Mouse (Mus musculus) liver, embryonic 12.5 days (tissue): Measurements from ENCODE around the gene Trnau1ap. TPM values are rescaled to one million over a fixed set of nuclear protein-coding genes. Genes with fewer than 3 reads are reported as not detected.

Experiments
- ATAC-seq: fragments of 200-750 bp; cut with Nextera tagmentation; 2 replicates; pipeline ENCODE4 v1.8.0; 2017; ENCODE audit warnings: moderate number of reproducible peaks, mild to moderate bottlenecking, moderate library complexity
- H3K27ac ChIP-seq: fragments of 300-500 bp; sonication (generic); 2 replicates; pipeline ENCODE4 v1.5.1; 2016; ENCODE audit warnings: mild to moderate bottlenecking
- H3K27me3 ChIP-seq: fragments of 300-500 bp; sonication (generic); replicated peaks from 2 replicates; pipeline ENCODE4 v1.6.1; 2016; ENCODE audit warnings: mild to moderate bottlenecking, moderate library complexity
- H3K36me3 ChIP-seq: fragments of 300-500 bp; sonication (generic); 2 replicates; pipeline ENCODE4 v1.6.1; 2016; ENCODE audit warnings: mild to moderate bottlenecking, moderate library complexity
- H3K4me1 ChIP-seq: fragments of 300-500 bp; sonication (generic); 2 replicates; pipeline ENCODE4 v1.6.1; 2016
- H3K4me2 ChIP-seq: fragments of 300-500 bp; sonication (generic); 2 replicates; pipeline ENCODE4 v1.6.1; 2016; ENCODE audit warnings: mild to moderate bottlenecking, moderate library complexity
- H3K4me3 ChIP-seq: fragments of 300-500 bp; sonication (generic); 2 replicates; pipeline ENCODE4 v1.5.1; 2016; ENCODE audit warnings: mild to moderate bottlenecking, moderate library complexity
- H3K9ac ChIP-seq: fragments of 300-500 bp; sonication (generic); 2 replicates; pipeline ENCODE4 v1.6.1; 2016; ENCODE audit warnings: mild to moderate bottlenecking, moderate library complexity
- H3K9me3 ChIP-seq: fragments of 300-500 bp; sonication (generic); replicated peaks from 2 replicates; pipeline ENCODE4 v1.6.1; 2016; ENCODE audit warnings: mild to moderate bottlenecking, moderate library complexity
- WGBS: fragments of 180-500 bp; shearing (Covaris S2); methylation state at CpG from one replicate; pipeline ENCODE4 v1.1.7; 2016; ENCODE audit not compliant: insufficient replicate concordance; 5-methylcytosine and 5-hydroxymethylcytosine counted together
- polyA plus RNA-seq: library from polyadenylated mRNA; unstranded; fragments of >200 nt; fragmentation: Nextera tagmentation; extraction: Ambion mirVana; gene quantifications from 2 replicates; pipeline ENCODE4 v1.2.1, GENCODE M21; 2016

Gene Trnau1ap
- polyA plus RNA-seq, 1 experiment from 2014 or later, result 50.8 TPM

DNA sequence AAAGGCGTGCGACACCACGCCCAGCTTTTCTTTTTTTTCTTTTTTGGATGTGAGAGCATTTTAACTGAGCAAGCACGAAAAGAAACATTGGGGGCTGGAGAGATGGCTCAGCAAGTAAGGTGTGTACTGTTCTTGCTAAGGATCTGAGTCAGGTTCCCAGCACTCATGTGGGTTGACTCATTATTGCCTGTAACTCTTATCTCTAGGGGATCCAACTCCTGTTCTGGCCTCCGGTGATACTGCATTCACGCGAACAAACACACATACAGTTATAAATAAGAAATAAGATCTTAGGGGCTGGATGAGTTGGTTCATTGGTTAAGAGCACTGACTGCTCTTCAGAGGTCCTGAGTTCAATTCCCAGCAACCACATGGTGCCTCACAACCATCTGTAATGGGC is 66.0 kb downstream of the Trnau1ap start:
- WGBS, result 65% methylated on average over 7 of the region's 7 CpGs
- peaks cover 44% of the 10 kb centered on the region for H3K4me1 ChIP-seq
- no peak for ATAC-seq
- H3K27me3 ChIP-seq, result no peaks in the 10 kb centered on the region
- H3K9me3 ChIP-seq, result no peaks in the 10 kb centered on the region
- H3K4me2 ChIP-seq, result no peak overlapping the region
- no peak overlapping the region for H3K9ac ChIP-seq
- no peak overlapping the region for H3K4me3 ChIP-seq
- H3K27ac ChIP-seq, result no peak overlapping the region
- no peaks in the 10 kb centered on the region for H3K36me3 ChIP-seq

DNA sequence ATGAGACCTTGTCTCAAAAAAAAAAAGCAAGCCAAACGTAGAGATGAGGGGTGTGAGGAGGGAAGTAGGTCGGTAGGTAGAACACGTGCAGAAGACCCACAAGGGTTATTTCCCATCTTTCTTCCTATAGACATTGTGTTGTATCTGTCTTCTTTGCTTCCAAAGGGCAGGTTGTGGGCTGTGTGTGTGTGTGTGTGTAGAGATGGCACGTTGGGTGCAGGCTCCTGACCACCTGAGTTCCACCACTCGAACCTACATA is 67.1 kb downstream of the Trnau1ap start:
- peaks cover 51% of the 10 kb centered on the region for H3K4me1 ChIP-seq
- 55% methylated on average over 5 of the region's 5 CpGs for whole genome bisulfite sequencing
- peak overlapping the region; percentile 92 for H3K4me3 ChIP-seq
- peak overlapping the region; percentile 94 for H3K27ac ChIP-seq
- H3K9me3 ChIP-seq, result no peaks in the 10 kb centered on the region
- no peaks in the 10 kb centered on the region for H3K36me3 ChIP-seq
- ATAC-seq, result no peak
- peak overlapping the region; percentile 99 for H3K9ac ChIP-seq
- peak overlapping the region; percentile 78 for H3K4me2 ChIP-seq
- no peaks in the 10 kb centered on the region for H3K27me3 ChIP-seq

Other genes starting within 250 kb of the Trnau1ap start
- 0.24 and 0.39 TPM in 2 replicates for gene Oprd1, start 185.1 kb downstream of the Trnau1ap start, polyA plus RNA-seq
- 53.1 TPM in 2 replicates for gene Ythdf2, start 117.2 kb downstream of the Trnau1ap start, polyA plus RNA-seq
- 19.1 and 19.5 TPM in 2 replicates for gene Gmeb1, start 67.9 kb downstream of the Trnau1ap start, polyA plus RNA-seq
- 61.7 and 61.8 TPM in 2 replicates for gene Taf12, start 55.2 kb downstream of the Trnau1ap start, polyA plus RNA-seq
- 0.61 and 1.0 TPM in 2 replicates for gene Rab42, start 26.2 kb downstream of the Trnau1ap start, polyA plus RNA-seq
- 91.9 and 102 TPM in 2 replicates for gene Rcc1, start 24.1 kb upstream of the Trnau1ap start, polyA plus RNA-seq
- gene Phactr4, start 93.0 kb upstream of the Trnau1ap start, polyA plus RNA-seq, result 14.4 and 14.5 TPM in 2 replicates
- gene Med18, start 134.4 kb upstream of the Trnau1ap start, polyA plus RNA-seq, result 19.4 and 21.2 TPM in 2 replicates
- 9.3 and 10.6 TPM in 2 replicates for gene Sesn2, start 181.0 kb upstream of the Trnau1ap start, polyA plus RNA-seq
- gene Atpif1, start 204.1 kb upstream of the Trnau1ap start, polyA plus RNA-seq, result 2,000 and 2,061 TPM in 2 replicates
- 143 and 148 TPM in 2 replicates for gene Dnajc8, start 206.0 kb upstream of the Trnau1ap start, polyA plus RNA-seq
- gene Ptafr, start 234.5 kb upstream of the Trnau1ap start, polyA plus RNA-seq, result 0.77 and 0.94 TPM in 2 replicates